Mouse (Mus musculus): ENCODE measurements at regions not wholly inside any gene's neighbourhood (a gene's known extent, or its start where the extent isn't known, plus 50 kb on each side); places are given as distances from the start of the nearest gene placed in this dataset.

DNA sequence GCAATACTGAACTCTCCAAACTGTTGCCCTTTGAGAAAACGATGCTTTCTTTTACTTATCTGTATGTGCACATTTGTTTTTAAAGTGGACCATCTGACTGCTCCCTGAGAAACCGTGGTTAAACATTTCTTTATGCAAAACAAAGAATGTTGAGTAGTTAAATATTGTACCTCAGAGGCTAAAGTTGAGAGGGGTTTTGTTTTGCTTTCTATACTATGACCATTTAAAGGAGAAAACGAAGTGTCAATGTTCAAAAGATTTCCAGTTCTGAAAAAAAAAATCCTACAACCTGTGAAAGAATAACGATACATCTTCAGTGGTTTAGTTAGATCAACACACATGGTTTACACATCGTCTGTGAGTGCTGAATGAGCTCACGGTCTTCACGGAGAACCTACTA is 120.7 kb upstream of the Gm15217 start:
- TF ChIP-seq CTCF (IDR thresholded peaks at IDR 0.05; ENCODE audit: insufficient read depth, low read depth, low read length) (no peak), POLR2A (IDR thresholded peaks at IDR 0.05; ENCODE audit: insufficient read depth, low read depth, low read length) (no peak)
